Mouse (Mus musculus): ENCODE measurements around the gene Setd7. TPM values are rescaled to one million over a fixed set of nuclear protein-coding genes. Genes with fewer than 3 reads are reported as not detected.

Setd7 gene
- polyA plus RNA-seq, 1 experiment from 2014 or later = 4.7 TPM

GRCm38 (mm10) chr3:51494466-51494865 is 66.2 kb downstream of the Setd7 start:
- no peak for ATAC-seq (ENCODE audit: insufficient number of reproducible peaks, low FRiP score, low TSS enrichment, low read depth)
- 90% methylated on average over 2 of the region's 2 CpGs for WGBS
- DNase-seq (ENCODE audit: low spot score) = no peak

GRCm38 (mm10) chr3:51493272-51493838 is 67.3 kb downstream of the Setd7 start:
- Histone ChIP-seq H3K36me3 (ENCODE audit: control insufficient read depth, insufficient read depth, low read length) (peaks cover 2% of the 10 kb centered on the region; the same call in 1 of the 2 replicates), H3K4me3 (ENCODE audit: low read depth, low read length) (no peak overlapping the region), H3K27me3 (ENCODE audit: control insufficient read depth, insufficient read depth, low read length) (no peaks in the 10 kb centered on the region), H3K9ac (ENCODE audit: low read length) (no peak overlapping the region), H3K4me1 (ENCODE audit: control insufficient read depth, insufficient read depth, low read length) (no peaks in the 10 kb centered on the region), H3K4me2 (ENCODE audit: low read depth, severe bottlenecking) (no peak overlapping the region), H3K27ac (replicated peaks; ENCODE audit: low read depth, low read length) (no peak overlapping the region), H3K9me3 (ENCODE audit: control insufficient read depth, low read length) (no peaks in the 10 kb centered on the region)
- ATAC-seq (ENCODE audit: insufficient number of reproducible peaks, low FRiP score, low TSS enrichment, low read depth) (no peak), DNase-seq (ENCODE audit: low spot score) (no peak)
- 93% methylated on average over 13 of the region's 13 CpGs for WGBS

More at GRCm38 (mm10) chr3:51494466-51494865, 66.2 kb downstream of the Setd7 start:
- Histone ChIP-seq H3K27me3 (ENCODE audit: control insufficient read depth, insufficient read depth, low read length) (no peaks in the 10 kb centered on the region), H3K4me1 (ENCODE audit: control insufficient read depth, insufficient read depth, low read length) (no peaks in the 10 kb centered on the region), H3K4me2 (ENCODE audit: low read depth, severe bottlenecking) (no peak overlapping the region), H3K27ac (replicated peaks; ENCODE audit: low read depth, low read length) (no peak overlapping the region), H3K36me3 (ENCODE audit: control insufficient read depth, insufficient read depth, low read length) (peaks cover 2% of the 10 kb centered on the region; the same call in 1 of the 2 replicates), H3K9ac (ENCODE audit: low read length) (no peak overlapping the region), H3K4me3 (ENCODE audit: low read depth, low read length) (no peak overlapping the region), H3K9me3 (ENCODE audit: control insufficient read depth, low read length) (no peaks in the 10 kb centered on the region)

DNA sequence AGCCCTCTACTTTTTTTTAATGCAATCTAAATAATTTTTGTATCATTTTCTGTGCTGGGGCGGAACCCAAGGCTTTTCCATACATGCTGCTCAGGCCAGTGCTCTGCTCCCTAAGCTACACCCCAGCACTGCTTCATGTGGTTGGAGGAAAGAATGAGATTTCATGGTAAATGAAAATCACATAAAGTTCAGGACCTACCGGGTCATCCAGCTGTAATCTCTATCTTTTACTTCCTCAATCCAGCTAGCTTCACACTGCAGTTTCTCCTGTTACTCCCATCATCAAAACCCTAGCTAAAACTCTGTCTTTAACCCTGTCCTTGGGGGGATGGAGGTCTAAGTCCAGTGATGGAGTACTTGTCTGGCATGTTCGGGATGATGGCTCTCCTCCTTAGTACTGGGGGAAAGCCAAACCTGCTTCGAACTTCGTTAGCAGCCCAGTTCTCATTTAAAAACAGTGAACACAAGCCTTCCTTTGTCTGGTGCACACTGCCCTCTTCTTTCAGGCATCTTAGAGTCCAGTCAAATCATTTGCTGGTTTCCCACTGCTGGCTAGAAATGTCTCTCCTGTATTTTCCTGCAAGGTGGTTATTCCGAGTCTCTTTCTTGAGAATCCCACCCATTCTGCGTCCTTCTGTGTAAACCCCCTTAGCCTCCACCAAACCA is 70.5 kb downstream of the Setd7 start:
- 86% methylated on average over 7 of the region's 7 CpGs for WGBS
- DNase-seq (ENCODE audit: low spot score) = no peak

DNA sequence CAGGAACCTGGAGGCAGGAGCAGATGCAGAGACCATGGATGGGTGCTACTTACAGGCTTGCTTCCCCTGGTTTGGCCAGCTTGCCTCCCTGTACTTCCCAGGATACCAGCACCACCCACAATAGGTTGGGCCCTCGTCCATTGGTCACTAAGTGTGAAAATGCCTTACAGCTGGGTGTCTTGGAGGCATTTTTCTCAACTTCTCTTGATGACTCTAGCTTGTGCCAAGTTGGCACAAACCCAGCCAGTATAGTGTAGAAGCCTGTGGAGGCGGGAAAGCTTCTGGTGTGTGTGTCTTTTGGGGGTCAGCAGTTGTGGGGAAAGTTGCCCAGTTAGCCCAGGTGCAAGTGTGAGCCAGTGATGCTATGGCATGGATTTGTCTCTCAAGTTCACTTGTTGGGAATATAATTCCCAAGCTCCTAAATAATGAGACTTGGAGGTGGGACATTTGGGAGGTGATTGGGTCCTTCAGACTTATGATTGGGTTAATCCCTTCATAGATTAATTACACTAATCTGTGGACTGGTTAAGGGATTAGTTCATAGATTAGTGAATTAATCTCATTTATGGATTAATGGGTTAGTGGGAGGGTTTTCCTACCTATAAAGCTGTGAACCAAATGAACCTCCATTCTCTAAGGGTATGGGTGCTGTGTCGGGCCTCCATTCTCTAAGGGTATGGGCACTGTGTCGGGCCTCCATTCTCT is 74.0 kb downstream of the Setd7 start:
- Histone ChIP-seq H3K4me2 (ENCODE audit: low read depth, severe bottlenecking) (no peak overlapping the region), H3K27me3 (ENCODE audit: control insufficient read depth, insufficient read depth, low read length) (no peaks in the 10 kb centered on the region), H3K4me1 (ENCODE audit: control insufficient read depth, insufficient read depth, low read length) (0 out of 2 replicates have a peak, but pooled peaks cover 3% of the 10 kb centered on the region), H3K36me3 (ENCODE audit: control insufficient read depth, insufficient read depth, low read length) (no peaks in the 10 kb centered on the region), H3K27ac (replicated peaks; ENCODE audit: low read depth, low read length) (no peak overlapping the region), H3K4me3 (ENCODE audit: low read depth, low read length) (no peak overlapping the region), H3K9ac (ENCODE audit: low read length) (no peak overlapping the region), H3K9me3 (ENCODE audit: control insufficient read depth, low read length) (no peaks in the 10 kb centered on the region)
- WGBS = 89% methylated on average over 4 of the region's 4 CpGs
- no peak for ATAC-seq (ENCODE audit: insufficient number of reproducible peaks, low FRiP score, low TSS enrichment, low read depth)
- no peak for DNase-seq (ENCODE audit: low spot score)

More for the DNA sequence above, 70.5 kb downstream of the Setd7 start:
- Histone ChIP-seq H3K9me3 (ENCODE audit: control insufficient read depth, low read length) (no peaks in the 10 kb centered on the region), H3K36me3 (ENCODE audit: control insufficient read depth, insufficient read depth, low read length) (peaks cover 2% of the 10 kb centered on the region; the same call in 1 of the 2 replicates), H3K4me3 (ENCODE audit: low read depth, low read length) (no peak overlapping the region), H3K4me1 (ENCODE audit: control insufficient read depth, insufficient read depth, low read length) (0 out of 2 replicates have a peak, but pooled peaks cover 3% of the 10 kb centered on the region), H3K4me2 (ENCODE audit: low read depth, severe bottlenecking) (no peak overlapping the region), H3K27ac (replicated peaks; ENCODE audit: low read depth, low read length) (no peak overlapping the region), H3K27me3 (ENCODE audit: control insufficient read depth, insufficient read depth, low read length) (no peaks in the 10 kb centered on the region), H3K9ac (ENCODE audit: low read length) (no peak overlapping the region)
- ATAC-seq (ENCODE audit: insufficient number of reproducible peaks, low FRiP score, low TSS enrichment, low read depth) = no peak

GRCm38 (mm10) chr3:51485347-51485746 is 75.3 kb downstream of the Setd7 start:
- Histone ChIP-seq H3K4me2 (ENCODE audit: low read depth, severe bottlenecking) (peak overlapping the region; percentile 80), H3K36me3 (ENCODE audit: control insufficient read depth, insufficient read depth, low read length) (no peaks in the 10 kb centered on the region), H3K9ac (ENCODE audit: low read length) (no peak overlapping the region), H3K4me1 (ENCODE audit: control insufficient read depth, insufficient read depth, low read length) (0 out of 2 replicates have a peak, but pooled peaks cover 3% of the 10 kb centered on the region), H3K27ac (replicated peaks; ENCODE audit: low read depth, low read length) (no peak overlapping the region), H3K4me3 (ENCODE audit: low read depth, low read length) (peak overlapping the region; percentile 80; the same call in 1 of the 2 replicates), H3K9me3 (ENCODE audit: control insufficient read depth, low read length) (no peaks in the 10 kb centered on the region), H3K27me3 (ENCODE audit: control insufficient read depth, insufficient read depth, low read length) (no peaks in the 10 kb centered on the region)
- WGBS = 73% methylated on average over 4 of the region's 4 CpGs
- DNase-seq (ENCODE audit: low spot score) (no peak), ATAC-seq (ENCODE audit: insufficient number of reproducible peaks, low FRiP score, low TSS enrichment, low read depth) (no peak)

- H3K36me3 ChIP-seq (ENCODE audit: control insufficient read depth, insufficient read depth, low read length) = no peaks in the 10 kb centered on the region
- H3K4me3 ChIP-seq (ENCODE audit: low read depth, low read length) = peak overlapping the region; percentile 80
- H3K4me2 ChIP-seq (ENCODE audit: low read depth, severe bottlenecking) = peak overlapping the region; percentile 80
- peak; percentile 40 for ATAC-seq (ENCODE audit: insufficient number of reproducible peaks, low FRiP score, low TSS enrichment, low read depth)
- no peaks in the 10 kb centered on the region for H3K9me3 ChIP-seq (ENCODE audit: control insufficient read depth, low read length)
- H3K9ac ChIP-seq (ENCODE audit: low read length) = peak overlapping the region; percentile 93
- H3K27me3 ChIP-seq (ENCODE audit: control insufficient read depth, insufficient read depth, low read length) = no peaks in the 10 kb centered on the region
- under 1% methylated on average over 33 of the region's 33 CpGs for WGBS
- DNase-seq (ENCODE audit: low spot score) = no peak
- 0 out of 2 replicates have a peak, but pooled peaks cover 3% of the 10 kb centered on the region for H3K4me1 ChIP-seq (ENCODE audit: control insufficient read depth, insufficient read depth, low read length)
- peak overlapping the region; percentile 89; the same call in 1 of the 2 replicates for H3K27ac ChIP-seq (replicated peaks; ENCODE audit: low read depth, low read length)
Observed at GRCm38 (mm10) chr3:51484370-51484769, 76.3 kb downstream of the Setd7 start.

DNA sequence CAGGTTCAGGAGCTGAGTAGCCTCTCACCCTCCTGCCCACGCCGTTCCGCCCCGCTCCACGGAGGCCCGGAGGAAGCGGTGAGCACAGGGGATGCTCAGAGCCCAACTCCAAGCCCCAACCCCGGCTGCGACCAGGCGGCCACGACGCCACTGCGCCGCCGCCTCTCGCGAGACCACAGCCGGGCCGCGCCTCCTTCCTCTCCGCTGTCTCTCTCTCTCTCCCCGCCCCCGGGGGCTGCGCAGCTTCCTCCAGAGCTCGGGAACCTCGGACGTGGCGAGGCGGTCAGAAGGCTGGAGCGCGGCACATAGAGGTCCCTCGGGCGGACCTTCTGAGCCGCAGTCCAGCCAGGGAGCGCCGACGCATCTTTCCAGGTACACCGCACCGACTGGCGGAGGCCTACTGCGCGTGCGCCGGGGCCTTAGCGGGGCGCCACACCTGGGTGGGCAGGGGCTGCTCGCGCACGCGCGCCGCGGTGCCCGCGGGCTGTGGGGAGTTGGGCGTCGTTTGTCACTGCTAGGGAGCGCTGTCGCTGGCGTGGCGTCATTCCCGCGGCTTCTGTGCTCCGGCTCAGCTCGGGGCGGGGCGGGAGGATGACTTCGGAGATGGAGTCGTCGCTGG is 76.8 kb downstream of the Setd7 start, which contains the start of gene Rab33b:
TSS of gene Rab33b (plus strand) at position 180 of the 619 bp plus-strand sequence.
- WGBS = under 1% methylated on average over 70 of the region's 70 CpGs

DNA sequence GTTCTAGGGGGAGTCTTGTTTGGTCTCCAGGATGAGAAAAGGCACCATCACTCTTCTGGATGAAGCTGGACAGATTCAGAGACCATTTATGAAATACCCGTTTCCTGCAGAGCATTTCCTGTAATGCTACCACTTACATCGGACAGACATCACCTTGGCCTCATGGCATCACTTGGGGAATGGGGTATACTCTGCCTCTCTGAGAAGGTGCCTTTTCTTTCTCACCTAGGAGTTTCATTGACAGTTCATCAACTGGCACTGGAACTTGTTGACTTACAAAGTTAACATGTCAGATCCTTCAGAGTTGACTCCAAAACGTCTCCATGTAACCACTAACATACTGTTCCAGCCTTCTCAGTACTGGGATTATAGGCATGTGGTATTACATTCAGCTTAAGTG is 77.9 kb downstream of the Setd7 start:
- peak overlapping the region; percentile 93 for H3K9ac ChIP-seq (ENCODE audit: low read length)
- no peaks in the 10 kb centered on the region for H3K9me3 ChIP-seq (ENCODE audit: control insufficient read depth, low read length)
- WGBS = 78% methylated on average over 3 of the region's 3 CpGs
- H3K4me1 ChIP-seq (ENCODE audit: control insufficient read depth, insufficient read depth, low read length) = 0 out of 2 replicates have a peak, but pooled peaks cover 3% of the 10 kb centered on the region
- H3K27ac ChIP-seq (replicated peaks; ENCODE audit: low read depth, low read length) = no peak overlapping the region
- no peak for ATAC-seq (ENCODE audit: insufficient number of reproducible peaks, low FRiP score, low TSS enrichment, low read depth)
- peak overlapping the region; percentile 80 for H3K4me2 ChIP-seq (ENCODE audit: low read depth, severe bottlenecking)
- DNase-seq (ENCODE audit: low spot score) = no peak
- H3K27me3 ChIP-seq (ENCODE audit: control insufficient read depth, insufficient read depth, low read length) = no peaks in the 10 kb centered on the region
- H3K36me3 ChIP-seq (ENCODE audit: control insufficient read depth, insufficient read depth, low read length) = no peaks in the 10 kb centered on the region
- H3K4me3 ChIP-seq (ENCODE audit: low read depth, low read length) = peak overlapping the region; percentile 80; the same call in 1 of the 2 replicates

More for the DNA sequence above, 76.8 kb downstream of the Setd7 start, which contains the start of gene Rab33b:
- ATAC-seq (ENCODE audit: insufficient number of reproducible peaks, low FRiP score, low TSS enrichment, low read depth) (peak; percentile 96), DNase-seq (ENCODE audit: low spot score) (peak; percentile 97)
- Histone ChIP-seq H3K27ac (replicated peaks; ENCODE audit: low read depth, low read length) (peak within 1 kb of the TSS; percentile 89), H3K4me2 (ENCODE audit: low read depth, severe bottlenecking) (peak within 1 kb of the TSS; percentile 80), H3K4me1 (ENCODE audit: control insufficient read depth, insufficient read depth, low read length) (0 out of 2 replicates have a peak, but pooled peaks cover 3% of the 10 kb centered on the region), H3K9ac (ENCODE audit: low read length) (peak within 1 kb of the TSS; percentile 93), H3K27me3 (ENCODE audit: control insufficient read depth, insufficient read depth, low read length) (no peaks in the 10 kb centered on the region), H3K9me3 (ENCODE audit: control insufficient read depth, low read length) (no peaks in the 10 kb centered on the region), H3K36me3 (ENCODE audit: control insufficient read depth, insufficient read depth, low read length) (no peaks in the 10 kb centered on the region), H3K4me3 (ENCODE audit: low read depth, low read length) (peak within 1 kb of the TSS; percentile 80)

Data from limb, embryonic 11.5 days (tissue).